Mouse (Mus musculus) embryonic facial prominence, embryonic 11.5 days (tissue): ENCODE data around the gene Stx1a. TPM values are rescaled to one million over a fixed set of nuclear protein-coding genes. Genes with fewer than 3 reads are reported as not detected.

Experiments used
- ATAC-seq: fragments of 200-750 bp; cut with Nextera tagmentation; replicated peaks from 2 replicates; pipeline ENCODE4 v1.8.0; 2017; ENCODE audit warnings: low read depth; ENCODE audit not compliant: insufficient number of reproducible peaks, low FRiP score, low TSS enrichment
- DNase-seq: peaks from one replicate; pipeline ENCODE4 v3.0.0-alpha.2; 2015; ENCODE audit warnings: low spot score
- H3K27ac ChIP-seq: fragments of 300-500 bp; sonication (generic); replicated peaks from 2 replicates; pipeline ENCODE4 v1.5.1; 2014; ENCODE audit warnings: mild to moderate bottlenecking, low read depth, low read length, control low read depth
- H3K27me3 ChIP-seq: fragments of 300-500 bp; sonication (generic); 2 replicates; pipeline ENCODE4 v1.6.1; 2014; ENCODE audit warnings: mild to moderate bottlenecking, low read length, moderate library complexity, mixed read lengths; ENCODE audit not compliant: control insufficient read depth, insufficient read depth
- H3K36me3 ChIP-seq: fragments of 300-500 bp; sonication (generic); replicated peaks from 2 replicates; pipeline ENCODE4 v1.6.1; 2014; ENCODE audit warnings: low read depth, mild to moderate bottlenecking, low read length, moderate library complexity, mixed read lengths; ENCODE audit not compliant: control insufficient read depth, insufficient read depth
- H3K4me1 ChIP-seq: fragments of 300-500 bp; sonication (generic); 2 replicates; pipeline ENCODE4 v1.6.1; 2014; ENCODE audit warnings: low read length, mixed read lengths; ENCODE audit not compliant: control insufficient read depth, insufficient read depth
- H3K4me2 ChIP-seq: fragments of 300-500 bp; sonication (generic); 2 replicates; pipeline ENCODE4 v1.6.1; 2014; ENCODE audit warnings: low read depth, mild to moderate bottlenecking, control low read depth, low read length, moderate library complexity
- H3K4me3 ChIP-seq: fragments of 300-500 bp; sonication (generic); 2 replicates; pipeline ENCODE4 v1.5.1; 2014; ENCODE audit warnings: low read depth, low read length, control low read depth
- H3K9ac ChIP-seq: fragments of 300-500 bp; sonication (generic); replicated peaks from 2 replicates; pipeline ENCODE4 v1.6.1; 2014; ENCODE audit warnings: mild to moderate bottlenecking, control low read depth, low read length
- H3K9me3 ChIP-seq: fragments of 300-500 bp; sonication (generic); replicated peaks from 2 replicates; pipeline ENCODE4 v1.6.1; 2016; ENCODE audit warnings: mild to moderate bottlenecking, low read length, inconsistent platforms, mixed read lengths; ENCODE audit not compliant: control insufficient read depth
- WGBS: fragments of 180-500 bp; shearing (Covaris S2); extraction: QIAGEN DNeasy Blood & Tissue Kit; methylation state at CpG from one replicate; pipeline ENCODE4 v1.1.7; 2014; 5-methylcytosine and 5-hydroxymethylcytosine counted together
- polyA plus RNA-seq: library from polyadenylated mRNA; unstranded; fragments of >200 nt; fragmentation: Nextera tagmentation; extraction: Ambion mirVana; gene quantifications from 2 replicates; pipeline ENCODE4 v1.2.1, GENCODE M21; 2014

Stx1a gene
- polyA plus RNA-seq, 1 experiment from 2014 or later, result 14.2 TPM

DNA sequence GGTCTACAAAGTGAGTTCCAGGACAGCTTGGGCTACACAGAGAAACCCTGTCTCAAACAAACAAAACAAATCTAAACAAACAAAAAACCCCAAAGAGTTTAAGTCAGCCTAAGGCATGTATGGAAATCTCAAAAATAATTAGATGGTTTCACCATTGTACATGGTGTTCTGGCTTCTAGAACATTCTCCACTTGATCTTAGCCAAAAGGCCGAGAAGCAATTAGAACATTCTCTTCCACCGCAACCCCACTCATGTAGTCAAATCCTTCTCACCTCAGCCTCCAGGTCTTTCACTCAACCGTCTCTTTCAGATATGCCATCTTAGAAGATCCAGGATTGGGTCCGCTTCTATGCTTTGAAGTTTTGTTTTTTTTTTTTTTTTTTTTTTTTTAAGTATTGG lies 23.5 kb upstream of the Stx1a start:
- WGBS, result 89% methylated on average over 4 of the region's 4 CpGs
- H3K36me3 ChIP-seq, result no peaks in the 10 kb centered on the region
- H3K4me2 ChIP-seq, result no peak overlapping the region
- H3K4me3 ChIP-seq, result no peak overlapping the region
- no peak for ATAC-seq
- DNase-seq, result no peak
- H3K4me1 ChIP-seq, result no peaks in the 10 kb centered on the region
- H3K27ac ChIP-seq, result no peak overlapping the region
- H3K27me3 ChIP-seq, result no peaks in the 10 kb centered on the region
- no peak overlapping the region for H3K9ac ChIP-seq
- no peaks in the 10 kb centered on the region for H3K9me3 ChIP-seq

- ATAC-seq (no peak), DNase-seq (no peak)
- WGBS, result 46% methylated on average over 16 of the region's 16 CpGs
- H3K36me3 ChIP-seq, result no peaks in the 10 kb centered on the region
- no peak overlapping the region; the same call in 1 of the 2 replicates for H3K27ac ChIP-seq
- no peaks in the 10 kb centered on the region for H3K9me3 ChIP-seq
- 0 out of 2 replicates have a peak overlapping the region, but pooled peaks have one; percentile 18 for H3K9ac ChIP-seq
- no peaks in the 10 kb centered on the region for H3K4me1 ChIP-seq
- H3K4me2 ChIP-seq, result no peak overlapping the region; the same call in 1 of the 2 replicates
- no peak overlapping the region for H3K4me3 ChIP-seq
- H3K27me3 ChIP-seq, result no peaks in the 10 kb centered on the region
These were observed 22.5 kb upstream of the Stx1a start for GRCm38 (mm10) chr5:135000751-135001150.

GRCm38 (mm10) chr5:135001309-135001708 lies 22.0 kb upstream of the Stx1a start:
- Histone ChIP-seq H3K4me3 (no peak overlapping the region), H3K9ac (0 out of 2 replicates have a peak overlapping the region, but pooled peaks have one; percentile 18), H3K4me2 (no peak overlapping the region; the same call in 1 of the 2 replicates), H3K4me1 (no peaks in the 10 kb centered on the region), H3K27ac (no peak overlapping the region), H3K27me3 (no peaks in the 10 kb centered on the region), H3K9me3 (no peaks in the 10 kb centered on the region), H3K36me3 (no peaks in the 10 kb centered on the region)
- DNase-seq (peak; percentile 76), ATAC-seq (peak; percentile 65)
- under 1% methylated on average over 14 of the region's 14 CpGs for WGBS

DNA sequence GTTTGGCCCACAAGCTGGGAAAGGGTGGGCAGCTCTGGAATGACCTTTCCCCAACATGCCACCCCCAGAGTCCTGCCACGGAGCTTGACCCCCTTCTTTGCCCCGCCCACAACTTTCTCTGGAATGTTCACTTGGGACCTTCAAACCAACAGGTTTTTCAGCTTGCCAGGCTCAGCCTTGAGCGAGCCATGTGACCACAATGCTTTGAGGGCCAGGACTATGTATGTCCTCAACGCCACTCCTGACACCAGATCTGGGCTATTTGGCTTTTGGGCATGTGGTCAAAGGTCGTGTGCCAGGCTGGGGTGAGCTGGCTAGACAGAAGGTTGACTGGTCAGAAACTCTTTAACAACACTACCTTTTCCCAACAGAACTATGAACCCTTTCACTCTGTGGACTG lies 21.1 kb upstream of the Stx1a start:
- H3K4me2 ChIP-seq, result no peak overlapping the region
- 55% methylated on average over 5 of the region's 5 CpGs for WGBS
- no peaks in the 10 kb centered on the region for H3K27me3 ChIP-seq
- no peak overlapping the region for H3K9ac ChIP-seq
- ATAC-seq, result no peak
- H3K27ac ChIP-seq, result no peak overlapping the region
- H3K4me1 ChIP-seq, result no peaks in the 10 kb centered on the region
- no peaks in the 10 kb centered on the region for H3K9me3 ChIP-seq
- DNase-seq, result no peak
- no peak overlapping the region for H3K4me3 ChIP-seq
- no peaks in the 10 kb centered on the region for H3K36me3 ChIP-seq

DNA sequence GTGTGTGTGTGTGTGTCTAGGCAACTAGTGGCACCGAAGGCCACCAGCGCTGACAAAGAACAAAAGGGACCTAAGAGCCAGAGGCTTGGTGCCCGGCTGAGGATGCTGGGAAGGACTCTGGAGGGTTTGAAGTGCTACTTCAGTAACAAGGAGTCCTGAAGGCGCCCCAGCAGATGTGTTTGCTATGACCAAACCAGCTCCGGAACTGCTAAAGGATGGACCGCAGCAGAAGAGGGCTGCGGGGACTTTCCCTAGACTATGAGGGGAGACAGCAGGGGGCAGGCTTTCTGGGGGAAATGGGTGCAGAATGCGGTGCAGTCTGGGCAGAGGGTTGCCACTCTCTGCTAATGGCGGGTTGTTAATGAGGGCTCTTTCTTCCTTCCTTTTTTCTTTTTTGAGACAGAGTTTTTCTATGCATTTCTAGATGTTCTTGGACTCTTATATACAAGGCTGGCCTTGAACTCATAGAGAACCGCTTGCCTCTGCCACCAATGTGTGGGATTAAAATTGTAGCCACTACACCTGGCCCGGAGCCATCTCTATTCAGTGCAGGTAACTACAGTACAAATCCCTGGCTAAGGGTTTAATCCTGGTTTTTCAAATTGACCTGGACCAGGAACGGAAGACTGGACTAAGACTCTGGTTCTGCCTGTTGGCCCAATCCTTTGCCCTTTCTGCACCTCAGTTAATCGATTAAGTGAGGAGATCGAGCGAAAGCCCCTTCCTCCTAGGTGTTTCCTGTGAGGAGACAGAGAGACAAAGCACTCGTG lies 15.3 kb upstream of the Stx1a start:
- WGBS, result 27% methylated on average over 16 of the region's 16 CpGs

DNA sequence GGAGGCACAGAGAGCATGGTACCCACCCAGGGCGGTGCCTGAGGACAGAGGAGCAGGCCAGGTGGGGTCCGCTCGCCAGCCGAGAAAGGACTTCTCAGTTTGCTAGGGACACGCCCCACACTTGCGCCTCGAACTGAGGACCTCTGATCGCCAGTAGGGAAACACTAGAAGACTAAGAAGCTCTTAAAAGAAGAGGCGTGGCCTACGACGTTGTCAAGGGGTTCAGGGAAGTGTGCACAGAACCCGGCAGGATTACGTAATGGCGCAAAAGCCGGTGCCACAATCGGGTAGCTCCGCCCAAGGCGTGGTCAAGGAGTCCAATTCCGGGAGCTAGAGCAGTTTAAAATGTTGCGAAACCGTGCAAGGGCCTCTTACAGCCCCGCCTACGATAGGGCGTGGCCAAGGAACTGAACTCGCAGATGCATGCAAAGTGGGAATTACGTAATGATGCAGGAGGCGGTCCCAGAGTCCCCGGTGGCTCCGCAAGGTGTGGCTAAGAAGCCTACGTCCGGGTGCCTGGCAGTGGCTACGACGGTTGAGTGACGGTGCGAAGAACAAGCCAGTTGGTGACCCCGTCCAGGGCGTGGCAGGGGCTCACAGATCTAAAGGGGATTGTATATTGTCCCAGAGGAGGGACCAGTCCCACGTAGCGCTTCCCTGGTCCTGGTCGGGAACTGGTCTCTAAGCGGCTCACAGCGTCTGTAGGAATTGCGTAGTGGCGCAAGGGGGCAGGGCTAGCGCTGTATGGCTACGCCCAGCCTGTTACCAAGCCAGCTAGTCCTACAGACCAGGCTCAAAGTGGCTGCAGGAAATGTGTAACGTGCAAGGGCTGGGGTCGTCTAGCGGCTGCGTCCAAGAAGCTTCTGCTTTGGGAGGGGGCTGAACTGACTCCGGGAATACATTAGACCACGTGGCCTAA lies 14.4 kb upstream of the Stx1a start, which contains the start of gene Abhd11:
Abhd11 (plus strand) TSS at position 482 of the 919 bp plus-strand sequence.
- peaks cover 4% of the 10 kb centered on the region for H3K4me1 ChIP-seq
- H3K27me3 ChIP-seq, result no peaks in the 10 kb centered on the region
- H3K4me2 ChIP-seq, result peak within 1 kb of the TSS; percentile 69
- WGBS, result under 1% methylated on average over 52 of the region's 52 CpGs
- H3K36me3 ChIP-seq, result no peaks in the 10 kb centered on the region
- H3K27ac ChIP-seq, result peak within 1 kb of the TSS; percentile 80
- ATAC-seq (peak; percentile 89), DNase-seq (peak; percentile 100)
- peak within 1 kb of the TSS; percentile 55 for H3K4me3 ChIP-seq
- H3K9me3 ChIP-seq, result no peaks in the 10 kb centered on the region
- peak within 1 kb of the TSS; percentile 56 for H3K9ac ChIP-seq

More for the DNA sequence above, 15.3 kb upstream of the Stx1a start:
- no peak for ATAC-seq
- peak overlapping the region; percentile 80 for H3K27ac ChIP-seq
- H3K4me1 ChIP-seq, result peaks cover 4% of the 10 kb centered on the region
- H3K36me3 ChIP-seq, result no peaks in the 10 kb centered on the region
- H3K4me3 ChIP-seq, result peak overlapping the region; percentile 38
- no peak for DNase-seq
- H3K9ac ChIP-seq, result peak overlapping the region; percentile 56
- no peaks in the 10 kb centered on the region for H3K27me3 ChIP-seq
- peak overlapping the region; percentile 69 for H3K4me2 ChIP-seq
- H3K9me3 ChIP-seq, result no peaks in the 10 kb centered on the region

GRCm38 (mm10) chr5:135009590-135010319 lies 13.5 kb upstream of the Stx1a start:
- WGBS, result under 1% methylated on average over 37 of the region's 37 CpGs
- ATAC-seq (peak; percentile 78), DNase-seq (peak; percentile 81)
- Histone ChIP-seq H3K36me3 (no peaks in the 10 kb centered on the region), H3K4me1 (peaks cover 4% of the 10 kb centered on the region), H3K27ac (peak overlapping the region; percentile 80), H3K4me2 (peak overlapping the region; percentile 69), H3K9ac (peak overlapping the region; percentile 32), H3K27me3 (no peaks in the 10 kb centered on the region), H3K9me3 (no peaks in the 10 kb centered on the region), H3K4me3 (peak overlapping the region; percentile 55)
